Mouse (Mus musculus): Measurements from ENCODE around the gene Mllt11. TPM values are rescaled to one million over a fixed set of nuclear protein-coding genes. Genes with fewer than 3 reads are reported as not detected.
A peak's percentile ranks its signal among the peaks of the same experiment; 100 is the strongest.

Mllt11 gene
- polyA plus RNA-seq, 1 experiment = 13.1 TPM

- TF ChIP-seq EP300 (IDR thresholded peaks at IDR 0.05; ENCODE audit: insufficient read depth, low read depth, low read length) (no peak), POLR2A (IDR thresholded peaks at IDR 0.05; ENCODE audit: insufficient read depth, low read length) (no peak), CTCF (IDR thresholded peaks at IDR 0.05; ENCODE audit: low read depth, low read length) (no peak)
- H3K27me3 ChIP-seq (ENCODE audit: control insufficient read depth, insufficient read depth, low read length, poor library complexity, severe bottlenecking) = no peaks in the 10 kb centered on the region
Measured at GRCm38 (mm10) chr3:95275161-95275560, 43.2 kb upstream of the Mllt11 start.

GRCm38 (mm10) chr3:95274453-95274852 is 42.5 kb upstream of the Mllt11 start:
- no peaks in the 10 kb centered on the region for H3K27me3 ChIP-seq (ENCODE audit: control insufficient read depth, insufficient read depth, low read length, poor library complexity, severe bottlenecking)
- no peak for TF ChIP-seq EP300 (IDR thresholded peaks at IDR 0.05; ENCODE audit: insufficient read depth, low read depth, low read length)
- no peak for TF ChIP-seq CTCF (IDR thresholded peaks at IDR 0.05; ENCODE audit: low read depth, low read length)
- no peak for TF ChIP-seq POLR2A (IDR thresholded peaks at IDR 0.05; ENCODE audit: insufficient read depth, low read length)
- H3K9ac ChIP-seq (ENCODE audit: low read depth, poor library complexity, severe bottlenecking) = no peak overlapping the region
- no peaks in the 10 kb centered on the region for H3K9me3 ChIP-seq (replicated peaks; ENCODE audit: control insufficient read depth, insufficient read depth, low read length, poor library complexity, severe bottlenecking)
- H3K36me3 ChIP-seq (ENCODE audit: control insufficient read depth, insufficient read depth, low read length, poor library complexity, severe bottlenecking) = no peaks in the 10 kb centered on the region
- H3K4me3 ChIP-seq (ENCODE audit: low read depth, low read length) = no peak overlapping the region
- H3K27ac ChIP-seq (ENCODE audit: insufficient read depth, low read length) = no peak overlapping the region
- H3K4me1 ChIP-seq (ENCODE audit: control insufficient read depth, insufficient read depth, low read length) = peaks cover 4% of the 10 kb centered on the region

More at GRCm38 (mm10) chr3:95275161-95275560, 43.2 kb upstream of the Mllt11 start:
- Histone ChIP-seq H3K9me3 (replicated peaks; ENCODE audit: control insufficient read depth, insufficient read depth, low read length, poor library complexity, severe bottlenecking) (no peaks in the 10 kb centered on the region), H3K36me3 (ENCODE audit: control insufficient read depth, insufficient read depth, low read length, poor library complexity, severe bottlenecking) (no peaks in the 10 kb centered on the region), H3K27ac (ENCODE audit: insufficient read depth, low read length) (peak overlapping the region; percentile 40), H3K4me1 (ENCODE audit: control insufficient read depth, insufficient read depth, low read length) (peaks cover 4% of the 10 kb centered on the region), H3K4me3 (ENCODE audit: low read depth, low read length) (no peak overlapping the region), H3K9ac (ENCODE audit: low read depth, poor library complexity, severe bottlenecking) (no peak overlapping the region)

GRCm38 (mm10) chr3:95273471-95273870 is 41.5 kb upstream of the Mllt11 start:
- TF ChIP-seq POLR2A (IDR thresholded peaks at IDR 0.05; ENCODE audit: insufficient read depth, low read length) = no peak
- TF ChIP-seq EP300 (IDR thresholded peaks at IDR 0.05; ENCODE audit: insufficient read depth, low read depth, low read length) = no peak
- no peak for TF ChIP-seq CTCF (IDR thresholded peaks at IDR 0.05; ENCODE audit: low read depth, low read length)
- peaks cover 9% of the 10 kb centered on the region for H3K4me1 ChIP-seq (ENCODE audit: control insufficient read depth, insufficient read depth, low read length)

GRCm38 (mm10) chr3:95270766-95271364 is 38.9 kb upstream of the Mllt11 start:
- H3K36me3 ChIP-seq (ENCODE audit: control insufficient read depth, insufficient read depth, low read length, poor library complexity, severe bottlenecking) = peaks cover 11% of the 10 kb centered on the region
- H3K9ac ChIP-seq (ENCODE audit: low read depth, poor library complexity, severe bottlenecking) = no peak overlapping the region

More at GRCm38 (mm10) chr3:95273471-95273870, 41.5 kb upstream of the Mllt11 start:
- Histone ChIP-seq H3K27me3 (ENCODE audit: control insufficient read depth, insufficient read depth, low read length, poor library complexity, severe bottlenecking) (no peaks in the 10 kb centered on the region), H3K4me3 (ENCODE audit: low read depth, low read length) (no peak overlapping the region), H3K36me3 (ENCODE audit: control insufficient read depth, insufficient read depth, low read length, poor library complexity, severe bottlenecking) (no peaks in the 10 kb centered on the region), H3K9ac (ENCODE audit: low read depth, poor library complexity, severe bottlenecking) (no peak overlapping the region), H3K27ac (ENCODE audit: insufficient read depth, low read length) (peak overlapping the region; percentile 74), H3K9me3 (replicated peaks; ENCODE audit: control insufficient read depth, insufficient read depth, low read length, poor library complexity, severe bottlenecking) (no peaks in the 10 kb centered on the region)

GRCm38 (mm10) chr3:95269789-95270188 is 37.8 kb upstream of the Mllt11 start:
- H3K4me1 ChIP-seq (ENCODE audit: control insufficient read depth, insufficient read depth, low read length) = peaks cover 8% of the 10 kb centered on the region
- H3K27ac ChIP-seq (ENCODE audit: insufficient read depth, low read length) = peak overlapping the region; percentile 55; the same call in 1 of the 2 replicates
- H3K9me3 ChIP-seq (replicated peaks; ENCODE audit: control insufficient read depth, insufficient read depth, low read length, poor library complexity, severe bottlenecking) = no peaks in the 10 kb centered on the region
- peaks cover 11% of the 10 kb centered on the region for H3K36me3 ChIP-seq (ENCODE audit: control insufficient read depth, insufficient read depth, low read length, poor library complexity, severe bottlenecking)
- H3K9ac ChIP-seq (ENCODE audit: low read depth, poor library complexity, severe bottlenecking) = peak overlapping the region; percentile 29; the same call in 1 of the 2 replicates
- TF ChIP-seq CTCF (IDR thresholded peaks at IDR 0.05; ENCODE audit: low read depth, low read length) = no peak
- no peak for TF ChIP-seq POLR2A (IDR thresholded peaks at IDR 0.05; ENCODE audit: insufficient read depth, low read length)
- no peak for TF ChIP-seq EP300 (IDR thresholded peaks at IDR 0.05; ENCODE audit: insufficient read depth, low read depth, low read length)
- no peak overlapping the region for H3K4me3 ChIP-seq (ENCODE audit: low read depth, low read length)
- H3K27me3 ChIP-seq (ENCODE audit: control insufficient read depth, insufficient read depth, low read length, poor library complexity, severe bottlenecking) = no peaks in the 10 kb centered on the region

More at GRCm38 (mm10) chr3:95270766-95271364, 38.9 kb upstream of the Mllt11 start:
- TF ChIP-seq CTCF (IDR thresholded peaks at IDR 0.05; ENCODE audit: low read depth, low read length) = no peak
- TF ChIP-seq POLR2A (IDR thresholded peaks at IDR 0.05; ENCODE audit: insufficient read depth, low read length) = no peak
- peak; percentile 58; the same call in 1 of the 2 replicates for TF ChIP-seq EP300 (IDR thresholded peaks at IDR 0.05; ENCODE audit: insufficient read depth, low read depth, low read length)
- Histone ChIP-seq H3K4me1 (ENCODE audit: control insufficient read depth, insufficient read depth, low read length) (peaks cover 8% of the 10 kb centered on the region), H3K4me3 (ENCODE audit: low read depth, low read length) (no peak overlapping the region), H3K27ac (ENCODE audit: insufficient read depth, low read length) (peak overlapping the region; percentile 64), H3K9me3 (replicated peaks; ENCODE audit: control insufficient read depth, insufficient read depth, low read length, poor library complexity, severe bottlenecking) (no peaks in the 10 kb centered on the region), H3K27me3 (ENCODE audit: control insufficient read depth, insufficient read depth, low read length, poor library complexity, severe bottlenecking) (no peaks in the 10 kb centered on the region)

GRCm38 (mm10) chr3:95267855-95268254 is 35.9 kb upstream of the Mllt11 start:
- no peak for TF ChIP-seq CTCF (IDR thresholded peaks at IDR 0.05; ENCODE audit: low read depth, low read length)
- TF ChIP-seq POLR2A (IDR thresholded peaks at IDR 0.05; ENCODE audit: insufficient read depth, low read length) = no peak
- TF ChIP-seq EP300 (IDR thresholded peaks at IDR 0.05; ENCODE audit: insufficient read depth, low read depth, low read length) = no peak
- H3K36me3 ChIP-seq (ENCODE audit: control insufficient read depth, insufficient read depth, low read length, poor library complexity, severe bottlenecking) = peaks cover 14% of the 10 kb centered on the region
- no peaks in the 10 kb centered on the region for H3K9me3 ChIP-seq (replicated peaks; ENCODE audit: control insufficient read depth, insufficient read depth, low read length, poor library complexity, severe bottlenecking)
- H3K9ac ChIP-seq (ENCODE audit: low read depth, poor library complexity, severe bottlenecking) = no peak overlapping the region
- H3K27me3 ChIP-seq (ENCODE audit: control insufficient read depth, insufficient read depth, low read length, poor library complexity, severe bottlenecking) = no peaks in the 10 kb centered on the region
- no peak overlapping the region for H3K27ac ChIP-seq (ENCODE audit: insufficient read depth, low read length)
- H3K4me1 ChIP-seq (ENCODE audit: control insufficient read depth, insufficient read depth, low read length) = peaks cover 8% of the 10 kb centered on the region
- no peak overlapping the region for H3K4me3 ChIP-seq (ENCODE audit: low read depth, low read length)
